Mouse (Mus musculus): Measurements from ENCODE around the gene Brsk2.

The Brsk2 gene

GRCm38 (mm10) chr7:142035048-142035811 is 85.7 kb downstream of the Brsk2 start:
- DNase-seq: no peak

DNA sequence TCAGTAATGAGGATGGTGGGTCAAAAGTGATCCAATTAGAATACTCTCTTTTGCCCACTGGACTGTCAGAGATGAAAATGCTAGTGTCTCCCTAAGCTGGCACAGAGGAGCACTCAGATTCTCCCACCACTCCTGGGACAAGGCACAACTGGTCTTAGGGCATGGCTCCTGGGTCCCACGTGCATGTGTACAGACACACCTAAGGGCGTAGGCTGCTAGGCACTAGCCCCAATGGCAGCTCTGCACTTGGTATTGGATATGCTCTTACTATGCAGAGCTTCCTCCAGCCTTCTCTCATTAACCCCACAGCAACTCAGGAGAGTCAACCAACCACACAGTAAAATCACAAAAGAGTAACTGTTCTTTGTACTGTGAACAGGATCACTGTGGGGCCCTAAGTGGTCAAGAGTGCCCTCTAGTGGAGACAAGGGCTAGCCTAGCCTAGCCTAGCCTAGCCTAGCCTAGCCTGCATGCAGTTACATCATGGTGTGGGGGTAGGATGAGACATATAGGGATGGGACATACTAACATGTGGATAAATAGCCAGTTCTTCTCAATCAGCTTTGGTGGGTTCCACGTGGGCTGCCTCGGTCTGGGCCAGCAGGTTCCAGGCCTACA is 88.1 kb downstream of the Brsk2 start:
- DNase-seq: peak; percentile 39 to 43

DNA sequence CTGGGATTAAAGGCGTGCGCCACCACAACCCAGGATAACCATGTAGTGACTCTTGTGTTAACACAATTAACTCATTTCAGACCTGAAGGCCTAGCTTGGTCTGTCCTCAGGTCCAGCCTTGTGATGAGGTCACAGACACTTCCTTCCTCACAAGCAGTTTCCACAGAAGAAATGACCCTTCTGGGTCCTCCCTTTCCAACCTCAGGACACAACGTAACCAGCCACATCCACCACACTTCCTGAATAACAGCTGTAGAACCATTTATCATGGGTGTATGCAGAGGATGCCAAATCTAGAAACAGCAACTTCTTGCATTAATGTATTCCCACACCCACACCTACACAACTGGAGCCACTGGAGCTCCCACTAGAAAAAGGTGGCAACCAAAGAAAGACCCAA is 91.2 kb downstream of the Brsk2 start:
- no peak for DNase-seq

DNA sequence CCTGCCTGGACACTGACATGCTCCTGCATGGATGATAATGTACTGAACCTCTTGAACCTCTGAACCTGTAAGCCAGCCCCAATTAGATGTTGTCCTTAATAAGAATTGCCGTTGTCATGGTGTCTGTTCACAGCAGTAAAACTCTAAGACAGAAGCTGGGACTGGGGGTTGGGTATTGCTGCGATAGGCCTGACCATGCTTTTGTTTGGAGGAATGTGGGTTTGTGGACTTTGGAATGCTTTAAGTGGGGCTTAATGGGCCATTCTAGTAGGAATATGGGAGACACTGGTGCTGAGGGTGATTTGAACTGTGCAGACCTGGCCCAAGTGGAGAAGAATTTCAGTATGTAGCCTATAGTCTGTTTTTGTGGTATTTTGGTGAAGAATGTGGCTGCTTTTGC is 95.8 kb downstream of the Brsk2 start:
- DNase-seq: no peak

DNA sequence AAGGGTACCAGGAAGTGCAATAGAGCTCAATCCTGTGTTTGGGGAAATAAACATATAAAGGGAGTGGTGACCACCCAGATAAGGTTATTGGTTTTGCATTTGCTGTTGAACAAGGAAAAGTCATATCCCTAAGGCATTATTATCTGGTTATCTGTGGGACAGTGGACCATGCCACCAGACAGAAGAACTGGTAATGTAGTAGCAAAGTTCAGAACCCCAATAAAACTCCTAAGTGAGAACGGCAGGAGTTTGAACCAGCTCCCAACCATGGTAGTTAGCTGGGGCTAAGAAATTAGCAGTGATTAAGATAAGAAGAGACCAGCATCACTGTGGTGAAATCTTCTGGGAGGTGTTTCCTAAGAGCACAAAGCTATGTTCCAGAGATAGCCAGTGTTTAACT is 96.4 kb downstream of the Brsk2 start:
- DNase-seq: no peak

GRCm38 (mm10) chr7:142050536-142050935 is 101.0 kb downstream of the Brsk2 start:
- DNase-seq: no peak

All from thymus, postnatal 36 days (tissue).